Mouse (Mus musculus) hindbrain, embryonic 11.5 days (tissue): ENCODE results near the gene Stk11. TPM values are rescaled to one million over a fixed set of nuclear protein-coding genes. Genes with fewer than 3 reads are reported as not detected.
A peak's percentile ranks its signal among the peaks of the same experiment; 100 is the strongest.

Experiments
- ATAC-seq: fragments of 200-750 bp; cut with Nextera tagmentation; 2 replicates; pipeline ENCODE4 v1.8.0; 2017; ENCODE audit warnings: mild to moderate bottlenecking, moderate TSS enrichment, moderate library complexity; ENCODE audit not compliant: low FRiP score
- DNase-seq: peaks from one replicate; pipeline ENCODE4 v3.0.0-alpha.2; 2015; ENCODE audit warnings: low spot score
- H3K27ac ChIP-seq: fragments of 300-500 bp; sonication (generic); 2 replicates; pipeline ENCODE4 v1.5.1; 2014; ENCODE audit warnings: mild to moderate bottlenecking, low read depth, low read length
- H3K27me3 ChIP-seq: fragments of 300-500 bp; sonication (generic); 2 replicates; pipeline ENCODE4 v1.6.1; 2014; ENCODE audit warnings: mild to moderate bottlenecking, low read length, moderate library complexity, mixed read lengths; ENCODE audit not compliant: control insufficient read depth, insufficient read depth
- H3K36me3 ChIP-seq: fragments of 300-500 bp; sonication (generic); 2 replicates; pipeline ENCODE4 v1.6.1; 2014; ENCODE audit warnings: mild to moderate bottlenecking, low read length, moderate library complexity, mixed read lengths; ENCODE audit not compliant: control insufficient read depth, insufficient read depth
- H3K4me1 ChIP-seq: fragments of 300-500 bp; sonication (generic); replicated peaks from 2 replicates; pipeline ENCODE4 v1.6.1; 2014; ENCODE audit warnings: low read length, mixed read lengths; ENCODE audit not compliant: control insufficient read depth, insufficient read depth
- H3K4me2 ChIP-seq: fragments of 300-500 bp; sonication (generic); replicated peaks from 2 replicates; pipeline ENCODE4 v1.6.1; 2014; ENCODE audit warnings: mild to moderate bottlenecking, low read depth, low read length
- H3K4me3 ChIP-seq: fragments of 300-500 bp; sonication (generic); 2 replicates; pipeline ENCODE4 v1.5.1; 2014; ENCODE audit warnings: low read depth, low read length
- H3K9ac ChIP-seq: fragments of 300-500 bp; sonication (generic); 2 replicates; pipeline ENCODE4 v1.6.1; 2014; ENCODE audit warnings: low read depth, low read length
- H3K9me3 ChIP-seq: fragments of 300-500 bp; sonication (generic); 2 replicates; pipeline ENCODE4 v1.6.1; 2016; ENCODE audit warnings: low read length; ENCODE audit not compliant: control insufficient read depth
- WGBS: fragments of 180-500 bp; shearing (Covaris S2); extraction: QIAGEN DNeasy Blood & Tissue Kit; methylation state at CpG from one replicate; pipeline ENCODE4 v1.1.7; 2014; 5-methylcytosine and 5-hydroxymethylcytosine counted together
- polyA plus RNA-seq: library from polyadenylated mRNA; unstranded; fragments of >200 nt; fragmentation: Nextera tagmentation; extraction: Ambion mirVana; gene quantifications from 2 replicates; pipeline ENCODE4 v1.2.1, GENCODE M21; 2014

The Stk11 gene
- polyA plus RNA-seq, 1 experiment from 2014 or later = 26.8 TPM

DNA sequence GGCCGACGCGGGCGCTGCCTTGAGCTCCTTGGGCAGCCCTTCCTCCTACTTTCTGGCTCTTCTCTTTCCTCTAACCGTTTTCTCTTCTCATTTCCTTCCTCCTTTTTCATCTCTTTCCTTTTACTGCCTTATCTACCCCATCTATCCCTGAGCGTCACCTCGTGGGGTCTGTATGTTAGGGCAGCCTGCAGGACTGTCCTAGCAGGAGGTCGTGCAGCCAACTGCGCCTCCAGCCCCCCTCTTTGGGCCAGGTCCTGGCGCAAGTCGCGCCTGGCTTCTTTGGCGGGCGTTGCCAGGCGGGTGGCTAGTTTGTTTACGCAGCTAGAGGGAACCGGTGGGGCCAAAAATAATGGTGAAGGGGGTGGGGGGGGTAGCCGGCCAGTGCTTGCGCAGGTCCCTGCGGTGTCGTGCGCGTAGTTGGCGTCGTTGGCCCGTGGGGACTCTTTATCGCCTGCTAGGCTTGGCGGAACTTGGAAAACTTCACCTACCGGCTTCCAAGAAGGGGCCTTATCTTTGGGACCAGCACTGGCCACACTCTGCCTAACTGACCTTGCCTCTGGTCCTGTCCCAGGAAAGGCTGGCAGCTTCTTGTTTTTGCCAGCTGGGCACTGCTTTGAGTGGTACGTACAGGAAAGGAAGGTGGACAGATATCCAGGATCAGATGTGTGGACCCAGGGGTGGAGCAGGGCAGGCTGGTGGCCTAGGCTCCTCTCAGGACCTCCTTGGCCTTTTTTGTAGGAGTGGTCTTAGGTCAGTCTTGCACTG is 1.5 kb downstream of the Stk11 start:
- H3K36me3 ChIP-seq = no peaks in the 10 kb centered on the region
- no peak for DNase-seq

DNA sequence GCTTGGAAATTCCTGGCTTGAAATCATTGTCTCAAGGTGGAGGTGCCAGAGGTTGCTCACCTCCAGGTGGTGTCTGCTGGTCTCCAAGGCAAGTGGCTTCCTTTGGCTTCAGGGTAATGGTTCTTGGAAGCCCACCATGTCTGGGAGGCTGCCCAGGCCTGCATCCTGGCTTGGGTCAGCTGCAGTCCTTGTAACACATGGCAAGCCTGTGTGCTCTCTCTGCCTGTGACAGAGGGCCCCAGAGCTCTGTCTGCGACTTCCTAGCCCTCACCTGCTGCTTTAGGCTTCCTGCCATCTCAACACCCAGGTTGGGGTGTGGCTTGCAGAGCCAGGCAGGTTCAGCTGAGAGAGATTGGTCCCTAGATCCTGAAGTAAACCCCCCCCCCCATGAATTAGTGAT is 2.1 kb downstream of the Stk11 start:
- no peak overlapping the region for H3K27ac ChIP-seq
- peak overlapping the region; percentile 94 for H3K4me3 ChIP-seq
- DNase-seq = no peak
- no peaks in the 10 kb centered on the region for H3K27me3 ChIP-seq
- ATAC-seq = no peak
- peaks cover 16% of the 10 kb centered on the region for H3K4me1 ChIP-seq
- H3K9me3 ChIP-seq = no peaks in the 10 kb centered on the region
- H3K9ac ChIP-seq = peak overlapping the region; percentile 84; the same call in 1 of the 2 replicates
- H3K4me2 ChIP-seq = peak overlapping the region; percentile 58
- 64% methylated on average over 1 of the region's 1 CpGs for WGBS
- H3K36me3 ChIP-seq = no peaks in the 10 kb centered on the region

More for the DNA sequence above, 1.5 kb downstream of the Stk11 start:
- H3K4me3 ChIP-seq = peak overlapping the region; percentile 94
- peaks cover 16% of the 10 kb centered on the region for H3K4me1 ChIP-seq
- H3K9ac ChIP-seq = peak overlapping the region; percentile 84
- WGBS = 5% methylated on average over 30 of the region's 30 CpGs
- no peaks in the 10 kb centered on the region for H3K27me3 ChIP-seq
- H3K4me2 ChIP-seq = peak overlapping the region; percentile 58
- no peak for ATAC-seq
- no peaks in the 10 kb centered on the region for H3K9me3 ChIP-seq
- H3K27ac ChIP-seq = no peak overlapping the region

DNA sequence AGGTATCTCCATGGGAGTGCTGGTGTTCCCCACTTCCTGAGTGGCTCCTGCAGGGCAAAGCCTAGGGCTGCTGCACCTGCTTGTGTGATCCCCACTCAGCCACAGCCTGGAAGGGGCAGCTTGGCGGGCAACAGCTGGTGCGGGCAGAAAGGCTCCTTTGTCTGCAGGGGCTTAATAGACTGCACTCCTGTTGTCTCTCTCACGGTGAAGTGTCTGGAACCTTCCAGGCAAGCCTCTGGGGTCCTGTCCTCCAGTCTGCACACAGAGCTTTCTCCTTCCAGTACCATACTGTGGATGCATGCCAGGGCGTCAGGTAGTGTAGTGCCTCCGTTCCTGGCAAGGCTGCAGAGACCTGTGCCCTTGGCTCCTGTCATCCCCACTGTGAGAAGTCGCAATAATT is 2.9 kb downstream of the Stk11 start:
- Histone ChIP-seq H3K36me3 (no peaks in the 10 kb centered on the region), H3K27ac (peak overlapping the region; percentile 24; the same call in 1 of the 2 replicates), H3K9me3 (no peaks in the 10 kb centered on the region), H3K27me3 (no peaks in the 10 kb centered on the region), H3K4me2 (peak overlapping the region; percentile 11; the same call in 1 of the 2 replicates), H3K4me3 (peak overlapping the region; percentile 94; the same call in 1 of the 2 replicates), H3K4me1 (peaks cover 16% of the 10 kb centered on the region), H3K9ac (no peak overlapping the region)
- DNase-seq (no peak), ATAC-seq (no peak)
- 62% methylated on average over 6 of the region's 6 CpGs for whole genome bisulfite sequencing

DNA sequence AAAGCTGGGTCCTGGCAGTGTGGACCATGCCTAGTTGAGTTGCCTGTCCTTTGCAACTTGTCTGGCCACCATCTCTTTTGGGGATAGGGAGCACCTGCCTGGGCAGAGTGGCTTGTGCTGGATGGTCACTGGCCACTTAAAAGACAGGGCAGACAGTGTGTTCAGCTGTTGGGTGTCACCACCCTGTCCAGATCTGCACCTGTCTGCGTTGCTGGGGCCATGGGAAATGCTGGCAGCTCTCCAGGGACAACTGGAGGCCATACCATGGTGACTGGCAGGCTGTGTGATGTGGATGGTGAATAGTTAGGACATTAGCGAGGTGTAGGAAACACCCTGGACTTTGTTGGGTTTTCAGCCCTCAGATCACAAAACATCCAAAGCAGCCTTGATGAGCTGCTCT is 4.5 kb downstream of the Stk11 start:
- Histone ChIP-seq H3K4me1 (peaks cover 16% of the 10 kb centered on the region), H3K27ac (no peak overlapping the region), H3K9ac (no peak overlapping the region), H3K4me2 (no peak overlapping the region), H3K27me3 (no peaks in the 10 kb centered on the region), H3K36me3 (peaks cover 5% of the 10 kb centered on the region; the same call in 1 of the 2 replicates), H3K9me3 (no peaks in the 10 kb centered on the region), H3K4me3 (no peak overlapping the region)
- WGBS = 88% methylated on average over 2 of the region's 2 CpGs
- DNase-seq = no peak
- ATAC-seq = no peak

DNA sequence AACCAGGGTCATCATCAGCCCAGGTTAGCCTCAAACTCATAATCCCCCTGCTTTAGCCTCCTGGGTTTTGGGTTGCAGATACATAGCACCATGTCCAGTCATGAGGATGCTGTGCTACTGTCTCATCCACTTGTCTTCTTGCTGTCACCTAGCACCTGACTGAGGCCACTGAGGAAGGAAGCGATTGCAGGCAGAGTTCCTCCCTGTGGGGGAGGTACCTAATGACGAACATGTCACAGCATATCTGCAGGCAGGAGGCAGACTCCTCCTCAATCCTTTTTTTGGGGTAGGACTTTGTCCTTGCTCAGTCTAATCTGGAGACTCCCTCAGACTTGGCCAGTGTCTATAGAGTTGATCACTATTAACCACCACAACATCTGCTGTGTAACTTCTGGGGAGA is 6.0 kb downstream of the Stk11 start:
- Histone ChIP-seq H3K4me3 (no peak overlapping the region), H3K27me3 (no peaks in the 10 kb centered on the region), H3K36me3 (peaks cover 16% of the 10 kb centered on the region; the same call in 1 of the 2 replicates), H3K9me3 (no peaks in the 10 kb centered on the region), H3K4me2 (no peak overlapping the region), H3K4me1 (peaks cover 16% of the 10 kb centered on the region), H3K27ac (no peak overlapping the region), H3K9ac (no peak overlapping the region)
- DNase-seq = no peak
- WGBS = 87% methylated on average over 2 of the region's 2 CpGs
- no peak for ATAC-seq

DNA sequence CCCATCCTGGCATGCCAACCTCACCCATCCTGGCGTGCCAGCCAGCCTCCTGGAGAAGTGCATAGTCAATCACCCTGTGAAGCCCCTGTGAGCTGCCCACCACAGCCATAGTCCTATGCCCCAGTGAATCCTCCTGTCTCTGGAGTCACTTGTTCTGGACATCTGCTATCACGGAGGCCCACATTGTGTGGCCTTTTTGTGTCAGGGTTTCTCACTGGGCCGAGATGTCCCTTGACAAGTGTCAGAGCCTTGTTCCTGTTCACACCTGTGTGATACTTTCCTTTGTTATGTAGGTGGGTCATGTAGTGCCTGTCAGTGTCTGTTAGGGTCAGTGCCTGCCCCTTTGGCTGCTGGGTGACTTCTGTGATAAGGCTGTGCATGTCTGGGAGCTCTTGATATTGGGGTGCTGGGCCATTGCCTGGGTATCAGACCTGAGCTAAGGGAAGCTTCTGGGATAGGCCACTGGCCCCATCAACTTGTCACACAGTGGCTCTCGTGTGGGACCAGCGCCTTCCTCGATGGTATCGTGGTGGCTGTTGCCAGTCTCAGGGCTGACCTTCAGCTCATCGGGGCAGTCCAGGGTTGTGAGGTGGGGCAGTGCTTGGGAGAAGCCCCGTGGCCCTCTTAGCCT is 8.4 kb downstream of the Stk11 start:
- peaks cover 17% of the 10 kb centered on the region; the same call in 1 of the 2 replicates for H3K36me3 ChIP-seq
- H3K4me3 ChIP-seq = no peak overlapping the region
- H3K27me3 ChIP-seq = no peaks in the 10 kb centered on the region
- no peaks in the 10 kb centered on the region for H3K9me3 ChIP-seq
- no peaks in the 10 kb centered on the region for H3K4me1 ChIP-seq
- ATAC-seq = no peak
- H3K9ac ChIP-seq = no peak overlapping the region
- no peak overlapping the region for H3K4me2 ChIP-seq
- 93% methylated on average over 9 of the region's 9 CpGs for WGBS
- DNase-seq = no peak
- H3K27ac ChIP-seq = no peak overlapping the region

DNA sequence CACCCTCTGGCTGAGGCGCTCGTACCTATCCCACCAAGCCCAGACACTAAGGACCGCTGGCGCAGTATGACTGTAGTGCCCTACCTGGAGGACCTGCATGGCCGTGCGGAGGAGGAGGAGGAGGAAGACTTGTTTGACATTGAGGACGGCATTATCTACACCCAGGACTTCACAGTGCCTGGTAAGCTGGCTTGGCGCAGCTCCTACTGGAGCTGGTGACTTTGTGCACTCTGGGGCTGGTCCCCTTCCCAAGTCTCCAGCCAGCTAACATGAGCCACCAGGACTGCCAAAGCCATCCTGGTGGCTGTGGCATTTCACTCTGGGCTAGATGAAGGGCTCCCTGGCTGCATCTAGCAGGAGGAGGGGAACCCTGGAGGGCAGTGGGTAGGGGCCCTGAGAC is 12.3 kb downstream of the Stk11 start:
- no peak for DNase-seq
- 93% methylated on average over 8 of the region's 8 CpGs for WGBS
- H3K4me1 ChIP-seq = peaks cover 11% of the 10 kb centered on the region
- H3K4me2 ChIP-seq = no peak overlapping the region
- no peaks in the 10 kb centered on the region; the same call in 1 of the 2 replicates for H3K27me3 ChIP-seq
- H3K36me3 ChIP-seq = peaks cover 27% of the 10 kb centered on the region
- H3K27ac ChIP-seq = no peak overlapping the region
- no peak overlapping the region for H3K4me3 ChIP-seq
- H3K9me3 ChIP-seq = no peaks in the 10 kb centered on the region
- no peak overlapping the region for H3K9ac ChIP-seq
- ATAC-seq = no peak

DNA sequence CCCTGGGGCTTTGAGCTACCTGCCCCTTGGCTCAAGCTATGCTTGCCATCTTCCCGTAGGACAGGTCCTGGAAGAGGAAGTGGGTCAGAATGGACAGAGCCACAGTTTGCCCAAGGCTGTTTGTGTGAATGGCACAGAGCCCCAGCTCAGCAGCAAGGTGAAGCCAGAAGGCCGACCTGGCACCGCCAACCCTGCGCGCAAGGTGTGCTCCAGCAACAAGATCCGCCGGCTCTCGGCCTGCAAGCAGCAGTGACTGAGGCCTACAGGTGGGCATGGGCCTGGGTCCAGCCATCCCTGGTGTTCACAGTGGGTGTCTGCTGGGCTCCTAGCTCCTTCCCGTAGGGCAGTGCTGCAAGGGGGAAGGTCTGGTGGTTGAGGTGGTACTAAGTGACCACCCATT is 14.2 kb downstream of the Stk11 start:
- no peak overlapping the region for H3K9ac ChIP-seq
- H3K27me3 ChIP-seq = peaks cover 2% of the 10 kb centered on the region; the same call in 1 of the 2 replicates
- ATAC-seq = no peak
- H3K4me3 ChIP-seq = no peak overlapping the region
- DNase-seq = no peak
- H3K27ac ChIP-seq = no peak overlapping the region
- no peaks in the 10 kb centered on the region for H3K9me3 ChIP-seq
- WGBS = 92% methylated on average over 9 of the region's 9 CpGs
- peaks cover 25% of the 10 kb centered on the region for H3K36me3 ChIP-seq
- H3K4me1 ChIP-seq = peaks cover 11% of the 10 kb centered on the region
- H3K4me2 ChIP-seq = no peak overlapping the region
